Mouse (Mus musculus) heart, adult 2 months (tissue): ENCODE measurements at regions not wholly inside any gene's neighbourhood (a gene's known extent, or its start where the extent isn't known, plus 50 kb on each side); places are given as distances from the start of the nearest gene placed in this dataset.

Experiments used
- DNase-seq, 2 experiments: peaks; one replicate each; pipeline ENCODE4 v3.0.0; 2021
- H3K27ac ChIP-seq: fragments of 200-600 bp; 2 replicates; pipeline ENCODE4 v1.8.1; 2022
- H3K27me3 ChIP-seq: fragments of 200-500 bp; 2 replicates; pipeline ENCODE4 v1.6.1; 2012; ENCODE audit warnings: mild to moderate bottlenecking, low read length, inconsistent platforms, mixed read lengths; ENCODE audit not compliant: control insufficient read depth, insufficient read depth
- H3K36me3 ChIP-seq: fragments of 200-500 bp; 2 replicates; pipeline ENCODE4 v1.6.1; 2012; ENCODE audit warnings: low read length, inconsistent platforms; ENCODE audit not compliant: control insufficient read depth, insufficient read depth
- H3K4me1 ChIP-seq: fragments of 200-500 bp; 2 replicates; pipeline ENCODE4 v1.6.1; 2011; ENCODE audit warnings: low read length; ENCODE audit not compliant: control insufficient read depth, insufficient read depth
- H3K4me3 ChIP-seq: fragments of 200-600 bp; 2 replicates; pipeline ENCODE4 v1.8.1; 2022
- H3K79me2 ChIP-seq: fragments of 200-500 bp; replicated peaks from 2 replicates; pipeline ENCODE4 v1.6.1; 2012; ENCODE audit warnings: mild to moderate bottlenecking, inconsistent platforms, low read length, moderate library complexity, mixed read lengths; ENCODE audit not compliant: control insufficient read depth, insufficient read depth
- H3K9ac ChIP-seq: fragments of 200-500 bp; 2 replicates; pipeline ENCODE4 v1.6.1; 2012; ENCODE audit warnings: low read depth, mild to moderate bottlenecking, control low read depth, inconsistent platforms, low read length, mixed read lengths
- CTCF ChIP-seq: fragments of 200-600 bp; IDR thresholded peaks from 2 replicates; pipeline ENCODE4 v1.8.1; 2022; ENCODE audit warnings: antibody characterized with exemption, mild to moderate bottlenecking, moderate library complexity
- EP300 ChIP-seq: fragments of 200-500 bp; IDR thresholded peaks from 2 replicates; pipeline ENCODE4 v1.6.1; 2011; ENCODE audit warnings: low read depth, low read length, control low read depth; ENCODE audit not compliant: insufficient read depth
- POLR2A ChIP-seq: fragments of 200-500 bp; IDR thresholded peaks from 2 replicates; pipeline ENCODE4 v1.6.1; 2011; ENCODE audit warnings: mild to moderate bottlenecking, low read depth, low read length, control low read depth; ENCODE audit not compliant: insufficient read depth
- WGBS: fragments of 180-500 bp; shearing (Covaris S2); methylation state at CpG from one replicate; pipeline ENCODE4 v1.1.7; 2018; 5-methylcytosine and 5-hydroxymethylcytosine counted together
- intact Hi-C: fragments of 180-260 bp; cut with DNase I; formaldehyde crosslinking; loops from one replicate; pipeline ENCODE4 v1.15.1; 2025

DNA sequence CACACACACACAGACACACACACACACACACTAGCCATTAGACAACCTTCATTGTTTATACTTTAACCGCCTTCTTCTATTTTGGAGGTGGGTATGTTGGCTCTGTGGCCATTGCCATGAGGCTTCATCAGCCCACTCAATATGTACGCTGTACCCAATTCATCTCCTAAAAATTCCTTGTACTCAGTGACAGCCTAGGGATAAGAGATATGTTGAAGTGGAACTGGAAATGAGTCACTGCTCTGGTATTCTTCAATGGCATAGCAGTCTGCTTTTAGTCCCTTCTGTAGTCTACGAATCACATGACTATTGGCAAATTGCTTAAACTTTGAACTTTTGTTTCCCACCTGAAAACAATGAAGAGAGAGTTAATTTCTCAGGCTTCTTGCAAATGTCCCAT lies 349.6 kb upstream of the Got2 start:
- H3K27ac ChIP-seq: no peak overlapping the region
- intact Hi-C loops: no loop called here
- no peaks in the 10 kb centered on the region for H3K36me3 ChIP-seq
- no peaks in the 10 kb centered on the region for H3K79me2 ChIP-seq
- no peak overlapping the region for H3K9ac ChIP-seq
- no peak overlapping the region for H3K4me3 ChIP-seq
- no peaks in the 10 kb centered on the region for H3K27me3 ChIP-seq
- H3K4me1 ChIP-seq: no peaks in the 10 kb centered on the region
- TF ChIP-seq POLR2A: no peak
- no peak for TF ChIP-seq EP300
- no peak for TF ChIP-seq CTCF
- DNase-seq: no peak
- 20% methylated on average over 3 of the region's 3 CpGs for WGBS

DNA sequence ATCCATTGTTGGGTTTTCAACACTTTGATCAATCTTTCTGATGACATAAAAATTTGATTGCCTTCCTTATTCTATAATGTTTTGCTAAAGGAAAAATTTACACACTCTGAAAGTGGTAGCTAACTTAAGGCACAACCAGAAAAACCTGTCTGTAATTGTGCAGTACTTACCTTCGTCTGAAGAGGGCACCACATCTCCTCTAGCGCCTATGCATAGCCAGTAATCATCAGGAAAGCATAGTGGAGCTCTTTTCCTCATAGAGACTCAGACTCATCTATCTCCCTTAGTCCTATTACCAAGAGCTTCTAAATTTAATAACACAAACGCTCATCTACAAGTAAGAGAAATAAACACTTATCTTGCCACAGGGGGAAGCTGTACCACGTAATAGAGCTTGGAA lies 342.1 kb upstream of the Got2 start:
- intact Hi-C loops: loop anchor here (1.0 kb wide), 1 partner anchor 88 kb away; no protein-coding TSS in a partner anchor
- TF ChIP-seq CTCF (peak; percentile 82), EP300 (no peak)
- 30% methylated on average over 4 of the region's 4 CpGs for WGBS
- Histone ChIP-seq H3K4me1 (no peaks in the 10 kb centered on the region), H3K36me3 (no peaks in the 10 kb centered on the region), H3K4me3 (no peak overlapping the region), H3K79me2 (no peaks in the 10 kb centered on the region), H3K27me3 (no peaks in the 10 kb centered on the region), H3K27ac (no peak overlapping the region), H3K9ac (no peak overlapping the region)
- DNase-seq: peak in 1 of 2 experiments; percentile 3
